Mouse (Mus musculus) cerebellum, postnatal 36 days (tissue): ENCODE measurements around the gene Sbpl.

Experiments
- DNase-seq, 2 experiments: peaks; one replicate each; pipeline ENCODE4 v3.0.0; 2021 to 2022; ENCODE audit warnings: mixed read lengths in 2 of 2

Gene Sbpl

DNA sequence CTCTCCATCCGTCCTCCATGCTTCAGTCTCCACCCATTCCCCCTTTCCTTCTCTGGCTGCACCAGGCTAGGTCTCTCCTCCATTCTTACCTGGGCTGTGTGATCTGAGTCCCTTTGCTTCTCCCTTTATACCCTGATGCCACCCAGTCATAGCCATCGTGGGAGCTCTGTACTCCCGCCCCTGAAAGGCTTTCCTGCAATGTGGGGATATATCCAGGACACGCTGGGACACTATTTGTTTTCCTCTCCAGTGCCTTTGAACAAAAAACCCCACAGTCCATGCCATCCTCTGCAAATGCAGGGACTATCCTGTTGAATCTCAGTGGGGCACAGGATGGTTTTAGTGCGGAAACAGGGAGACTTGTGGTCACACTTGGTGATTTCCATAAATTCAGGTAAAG lies at the start of gene Sbpl:
Sbpl (minus strand) TSS at position 101 of the 400 bp plus-strand sequence.
- no peak for DNase-seq

GRCm38 (mm10) chr17:24004071-24004665 lies 49.1 kb upstream of the Sbpl start:
- peak; percentile 50 to 55 for DNase-seq

DNA sequence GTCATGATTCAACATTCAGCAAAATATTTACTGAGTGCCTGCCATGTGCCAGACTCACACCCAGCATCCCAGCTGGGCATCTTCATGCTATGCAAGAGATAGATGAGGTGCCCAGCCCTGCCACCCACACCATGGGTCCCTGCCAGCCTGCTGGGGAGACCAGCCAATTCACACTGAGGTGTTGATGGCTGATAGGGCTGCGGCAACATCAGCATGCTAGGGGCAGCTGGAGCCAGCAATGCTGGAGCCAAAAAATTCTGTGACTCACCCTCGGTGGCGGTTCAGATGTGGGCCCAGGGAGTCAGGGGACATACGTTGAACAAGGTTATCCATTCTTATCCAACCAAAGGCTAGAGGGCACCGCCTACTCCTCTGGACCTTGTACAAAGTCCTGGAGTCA lies 45.3 kb upstream of the Sbpl start:
- DNase-seq: peak in 1 of 2 experiments; percentile 11

- no peak for DNase-seq
Measured at GRCm38 (mm10) chr17:23998383-23998782, 43.3 kb upstream of the Sbpl start.

- no peak for DNase-seq
Measured at GRCm38 (mm10) chr17:23997901-23998300, 42.8 kb upstream of the Sbpl start, which contains the start of gene Prss22. Gene Prss22, minus strand, starts transcription at chr17:23998100.

DNA sequence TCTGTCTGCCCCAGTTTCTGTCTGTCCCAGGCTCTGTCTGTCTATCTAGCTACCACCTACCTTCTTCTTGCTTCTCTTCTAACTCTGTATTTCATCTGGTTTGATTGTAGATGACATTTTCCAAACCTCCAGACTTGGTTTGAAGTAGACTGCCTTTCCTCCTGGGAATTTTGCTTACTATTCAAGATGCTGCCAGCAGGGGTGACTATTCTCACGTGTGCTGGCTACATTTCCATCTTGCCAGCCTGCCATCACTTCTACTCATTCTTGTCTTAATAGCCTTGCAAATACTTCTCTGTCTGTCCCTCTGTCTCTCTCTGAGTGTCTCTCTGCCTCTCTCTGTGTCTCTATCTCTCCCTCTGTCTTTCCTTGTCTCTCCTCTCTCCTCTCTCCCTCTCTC lies 40.3 kb upstream of the Sbpl start:
- no peak for DNase-seq

DNA sequence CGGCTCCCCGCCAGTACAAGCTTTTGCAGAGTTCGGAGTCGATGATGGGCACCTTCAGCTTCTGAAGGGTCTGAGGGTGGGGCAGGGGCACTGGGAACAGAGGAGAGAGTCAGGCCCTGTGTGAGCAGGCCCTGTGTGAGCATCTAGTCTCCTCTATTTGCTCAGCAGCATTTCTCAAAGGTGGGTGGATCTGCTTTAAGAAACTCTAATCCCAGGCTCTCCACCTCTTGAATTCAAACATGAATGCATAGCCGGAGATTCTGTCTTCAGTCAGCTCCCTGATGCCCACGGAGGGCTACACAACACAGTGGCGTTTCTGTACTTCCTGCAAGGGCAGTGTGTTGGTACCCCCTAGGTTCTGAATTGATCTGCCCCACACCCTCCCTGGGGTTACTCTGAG lies 39.6 kb upstream of the Sbpl start:
- DNase-seq: no peak

DNA sequence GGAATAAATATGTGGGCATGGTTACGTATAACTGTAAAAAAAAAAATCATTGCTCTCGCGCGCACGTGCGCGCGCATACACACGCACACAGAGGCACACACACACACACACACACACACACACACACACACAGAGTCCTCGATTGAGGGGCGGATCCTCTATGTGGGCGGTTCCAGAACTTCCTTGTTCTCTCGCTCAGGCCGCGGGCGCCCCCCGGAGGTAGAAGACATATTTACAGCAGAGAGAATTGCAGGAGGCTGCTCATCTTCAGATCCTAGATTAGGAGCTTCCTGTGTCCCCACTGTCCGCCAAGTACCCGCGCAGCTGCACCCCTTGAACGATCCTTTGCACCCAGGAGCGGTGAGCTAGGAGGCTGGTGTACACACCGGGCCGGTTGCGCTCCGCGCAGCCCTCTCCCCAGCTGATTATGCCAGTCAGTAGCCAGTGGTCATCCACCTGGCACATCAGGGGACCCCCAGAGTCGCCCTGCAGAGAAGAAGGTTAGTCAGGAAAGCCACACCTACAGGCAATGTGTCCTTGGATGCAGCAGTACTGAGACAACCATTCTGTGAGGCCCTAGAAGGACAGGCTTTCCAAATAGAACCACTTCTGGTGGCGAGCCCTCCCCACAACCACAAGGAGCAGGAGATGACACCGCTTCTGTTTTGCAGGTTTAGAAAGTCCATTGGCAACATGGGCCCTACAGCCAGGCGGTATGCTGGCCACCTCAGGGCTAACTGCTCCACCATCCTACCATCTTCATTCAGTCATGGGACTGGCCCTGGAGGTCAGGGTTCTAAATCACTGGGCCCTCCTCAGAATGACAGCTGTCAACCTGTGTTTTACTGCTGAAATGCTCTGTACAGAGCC lies 38.7 kb upstream of the Sbpl start:
- peak; percentile 90 to 92 for DNase-seq

DNA sequence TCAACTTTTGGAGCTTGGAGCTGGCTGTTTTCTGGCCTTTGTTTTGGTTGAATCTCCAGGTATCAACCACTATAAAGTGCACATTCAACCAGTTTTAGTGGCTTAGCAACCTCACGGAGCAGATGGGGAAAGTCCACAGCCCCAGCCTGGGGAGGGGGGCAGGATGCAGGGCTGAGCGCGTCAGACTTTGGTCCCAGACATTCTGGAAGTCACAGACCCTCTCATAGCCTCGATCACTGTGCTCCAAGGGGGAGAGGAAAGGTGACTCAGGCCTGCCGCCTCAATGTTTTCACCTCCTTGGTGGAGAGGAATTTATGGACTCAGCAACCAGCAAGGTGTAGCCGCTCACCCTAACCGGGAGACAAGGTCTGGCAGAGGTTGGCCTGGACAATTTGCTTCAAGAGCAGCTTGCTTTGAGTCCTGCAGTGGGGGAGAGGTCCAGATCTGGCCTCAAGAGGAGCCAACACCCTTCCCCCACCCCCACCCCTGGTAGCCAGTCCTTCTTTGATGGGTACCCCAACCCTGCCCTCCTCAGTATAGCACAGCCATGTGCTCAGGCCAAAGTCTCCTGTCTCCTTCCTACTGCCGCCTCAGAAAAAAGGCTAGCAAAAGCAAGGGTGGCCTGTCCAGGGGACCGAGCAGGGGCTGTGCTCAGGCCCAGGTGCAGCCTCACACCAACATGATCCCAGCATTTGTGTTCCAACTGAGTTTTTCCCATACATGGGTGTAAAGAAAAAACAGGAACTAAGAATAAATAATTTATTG lies 37.9 kb upstream of the Sbpl start:
- DNase-seq: no peak

GRCm38 (mm10) chr17:23989802-23990201 lies 34.7 kb upstream of the Sbpl start:
- DNase-seq: no peak

DNA sequence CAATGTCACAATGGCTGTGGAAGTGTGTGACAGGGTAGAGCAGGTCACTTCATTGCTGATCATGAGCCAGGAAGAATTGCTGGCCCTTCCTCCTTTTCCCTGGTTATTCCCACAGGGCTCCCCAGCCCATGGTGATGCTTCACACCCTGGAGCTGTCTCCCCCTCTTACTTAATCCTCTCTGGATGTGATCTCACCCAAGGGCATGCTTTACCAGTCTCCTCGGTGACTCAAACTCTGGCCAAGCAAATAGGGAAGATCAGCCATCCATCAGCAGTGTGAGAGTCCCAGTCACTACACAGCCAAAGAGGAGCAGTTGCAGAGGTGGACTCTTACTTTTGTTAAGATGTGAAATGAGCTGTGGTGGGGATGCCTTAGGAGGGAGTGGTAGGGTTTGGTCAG lies 29.9 kb upstream of the Sbpl start:
- no peak for DNase-seq

DNA sequence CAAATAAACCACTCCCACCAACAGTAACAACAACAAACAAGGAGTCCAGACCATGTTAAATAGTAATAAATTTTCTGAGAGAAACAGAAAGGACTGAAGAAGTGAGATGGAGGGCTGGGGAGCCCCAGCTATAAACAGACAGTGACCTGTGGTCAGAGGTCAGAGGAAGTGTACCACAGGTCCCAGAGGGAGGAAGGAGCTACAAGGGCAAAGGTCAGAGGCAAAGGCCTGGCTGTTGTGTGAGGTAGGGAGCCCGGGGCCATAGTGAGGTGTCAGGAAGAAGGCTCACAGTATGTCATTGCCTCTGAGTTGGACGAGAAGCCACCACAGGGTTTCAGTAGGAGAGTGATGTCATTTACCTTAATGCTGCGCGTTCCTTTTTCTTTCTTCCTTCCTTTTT lies 27.8 kb upstream of the Sbpl start:
- no peak for DNase-seq

- no peak for DNase-seq
Measured at GRCm38 (mm10) chr17:23980297-23980909, 25.3 kb upstream of the Sbpl start, which contains the start of gene Prss30. Gene Prss30, minus strand, starts transcription at chr17:23980566.

- DNase-seq: no peak
Measured at GRCm38 (mm10) chr17:23979471-23979870, 24.4 kb upstream of the Sbpl start.

- no peak for DNase-seq
Measured at GRCm38 (mm10) chr17:23976665-23977064, 21.6 kb upstream of the Sbpl start.

DNA sequence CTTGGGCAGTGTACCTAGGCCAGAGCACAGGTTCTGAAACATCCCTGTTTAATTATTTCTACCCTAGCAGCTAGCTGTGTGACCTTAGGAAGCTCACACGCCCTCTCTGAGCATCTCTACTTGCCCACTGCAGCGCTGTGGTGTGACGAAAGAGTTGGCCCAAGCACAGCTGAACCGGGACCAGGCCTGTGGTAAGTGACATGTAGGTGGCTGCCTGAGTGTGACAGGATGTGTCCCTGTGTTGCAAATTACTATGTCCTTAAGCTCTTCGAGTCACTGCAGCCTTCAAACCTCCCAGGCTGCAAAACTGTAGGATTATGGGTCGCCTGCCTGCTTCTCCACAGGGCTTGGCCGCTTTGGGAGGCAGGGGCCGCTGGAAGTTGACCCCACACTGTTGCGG lies 16.2 kb upstream of the Sbpl start:
- DNase-seq: no peak

GRCm38 (mm10) chr17:23969231-23969630 lies 14.2 kb upstream of the Sbpl start:
- DNase-seq: peak; percentile 76 to 80

GRCm38 (mm10) chr17:23968780-23969179 lies 13.7 kb upstream of the Sbpl start:
- no peak for DNase-seq

GRCm38 (mm10) chr17:23966658-23967401 lies 11.8 kb upstream of the Sbpl start:
- DNase-seq: no peak

DNA sequence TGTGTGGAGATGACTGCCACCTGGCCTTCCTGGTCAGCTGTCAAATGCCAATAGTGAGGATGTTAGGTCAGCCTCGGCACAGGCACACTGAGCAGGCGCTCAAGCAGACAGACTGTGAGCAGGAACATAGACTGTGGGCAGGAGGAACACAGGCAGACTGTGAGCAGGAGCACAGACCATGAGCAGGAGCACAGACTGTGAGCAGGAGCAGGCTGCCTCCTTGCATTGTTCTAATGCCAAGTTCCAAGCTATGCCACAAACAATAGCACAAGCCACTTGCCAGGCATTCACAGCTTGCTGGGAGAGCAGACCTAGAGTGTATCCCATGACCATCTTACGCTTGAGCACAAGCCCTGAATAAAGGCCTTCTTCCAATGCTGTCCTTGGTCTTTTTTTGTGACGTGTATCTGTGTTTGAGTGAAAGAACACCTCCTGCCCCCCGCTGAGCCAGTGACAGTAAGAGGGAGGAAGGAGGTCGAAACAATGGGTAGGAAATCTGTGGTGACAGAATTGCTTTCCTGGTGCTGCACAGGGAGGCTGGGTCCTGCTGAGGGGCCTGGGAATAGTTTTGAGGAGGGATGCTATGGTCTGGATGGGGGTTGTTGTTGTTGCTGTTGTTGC lies 10.8 kb upstream of the Sbpl start:
- DNase-seq: peak; percentile 23 to 28

DNA sequence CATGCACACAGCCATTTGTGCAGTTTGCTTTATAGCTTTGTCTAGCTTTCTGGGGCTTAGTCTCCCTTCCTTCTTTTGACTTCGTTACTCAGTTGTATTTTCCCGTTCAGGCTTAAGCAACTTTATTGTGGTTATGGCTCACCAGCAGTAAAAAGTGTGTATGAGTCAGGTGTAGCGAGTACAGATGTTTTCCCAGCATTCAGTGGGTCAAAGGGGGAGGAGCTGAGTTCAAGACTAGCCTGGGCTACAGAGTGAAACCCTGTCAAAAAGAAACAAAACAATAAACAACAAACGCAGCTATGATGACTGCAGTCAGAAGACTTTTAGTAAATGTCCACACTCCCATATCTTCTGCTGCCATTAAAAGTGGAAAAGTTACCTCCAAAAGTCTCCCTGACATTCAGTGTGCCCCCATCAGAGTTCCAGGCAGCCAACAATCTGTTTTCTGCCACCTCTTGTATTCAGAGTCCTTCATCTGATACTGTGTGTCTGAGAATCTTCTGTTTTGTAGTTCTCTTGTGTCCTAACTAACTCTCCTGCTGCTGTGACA lies 6.6 kb upstream of the Sbpl start:
- no peak for DNase-seq
